ENCODE assay signal across 20 mouse cellular contexts in the genomic region with DNA sequence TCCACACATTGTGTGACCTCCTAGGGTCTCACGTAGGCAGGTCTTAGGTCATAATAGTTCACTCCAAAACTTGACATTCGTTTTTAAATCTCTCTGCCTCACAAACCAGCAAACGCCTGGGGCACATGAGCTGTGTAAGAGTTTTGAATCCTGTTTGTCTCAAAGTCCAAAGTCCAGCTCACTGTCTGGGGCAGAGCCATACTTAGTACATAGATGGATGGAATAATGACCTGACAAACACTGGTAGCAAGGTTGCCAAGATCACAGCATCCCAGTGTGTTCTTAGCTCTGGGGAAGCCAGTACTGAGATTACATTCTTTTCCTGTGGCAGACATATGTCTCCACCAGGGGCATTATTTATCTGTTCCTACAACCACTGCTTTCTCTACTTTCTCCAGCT.
"Had no signal": no experiment of that assay in that cellular context is flagged by ENCODE, and none has a peak within 500 bp of the region (broad histone marks: within the 10 kb centered on the region; RNA-seq: fewer than 3 reads in every experiment).

No protein-coding gene starts in this region.

- H3K4me1 ChIP-seq: intestine, embryonic 15.5 days; limb, embryonic 10.5 days; limb, embryonic 13.5 days; liver, embryonic 15.5 days; midbrain, embryonic 15.5 days; neural tube, embryonic 13.5 days; stomach, embryonic 15.5 days had no signal

- H3K9me3 ChIP-seq: intestine, embryonic 15.5 days; limb, embryonic 10.5 days; limb, embryonic 13.5 days; liver, embryonic 15.5 days; midbrain, embryonic 15.5 days; neural tube, embryonic 13.5 days; stomach, embryonic 15.5 days had no signal

- ATAC-seq: intestine, embryonic 15.5 days; midbrain, embryonic 15.5 days had no signal

- H3K36me3 ChIP-seq: intestine, embryonic 15.5 days; limb, embryonic 10.5 days; limb, embryonic 13.5 days; liver, embryonic 15.5 days; midbrain, embryonic 15.5 days; neural tube, embryonic 13.5 days; stomach, embryonic 15.5 days had no signal

- H3K27ac ChIP-seq: intestine, embryonic 15.5 days; layer of hippocampus, adult 2 months; limb, embryonic 10.5 days; limb, embryonic 13.5 days; liver, embryonic 15.5 days; midbrain, embryonic 15.5 days; neural tube, embryonic 13.5 days; stomach, embryonic 15.5 days had no signal

- H3K9ac ChIP-seq: intestine, embryonic 15.5 days; limb, embryonic 13.5 days; liver, embryonic 15.5 days; midbrain, embryonic 15.5 days; neural tube, embryonic 13.5 days; stomach, embryonic 15.5 days had no signal

- DNase-seq: kidney, postnatal 14 days; layer of hippocampus, adult 9-11 months; liver; lung, adult 2 months; lung, postnatal 14 days; lung, postnatal 4 days; retina, postnatal 1 day; right cerebral cortex, postnatal 25 days; spleen, adult 18-20 months; thymus, postnatal 25 days had no signal

- H3K4me3 ChIP-seq: intestine, embryonic 15.5 days; layer of hippocampus, adult 2 months; limb, embryonic 10.5 days; limb, embryonic 13.5 days; liver, embryonic 15.5 days; midbrain, embryonic 15.5 days; myocyte; neural tube, embryonic 13.5 days; stomach, embryonic 15.5 days had no signal

- H3K27me3 ChIP-seq: intestine, embryonic 15.5 days; liver, embryonic 15.5 days; midbrain, embryonic 15.5 days; neural tube, embryonic 13.5 days; stomach, embryonic 15.5 days had no signal

- H3K4me2 ChIP-seq: intestine, embryonic 15.5 days; limb, embryonic 13.5 days; liver, embryonic 15.5 days; midbrain, embryonic 11.5 days; midbrain, embryonic 15.5 days; neural tube, embryonic 13.5 days; stomach, embryonic 15.5 days had no signal
